Mouse (Mus musculus) R1 (cell line): ENCODE data around the gene Cep131.

Experiments
- DNase-seq: peaks from one replicate; pipeline ENCODE4 v3.0.0-alpha.2; 2018; ENCODE audit warnings: low read depth, low spot score

Gene Cep131

GRCm38 (mm10) chr11:120052274-120052673 is 34.4 kb downstream of the Cep131 start:
- DNase-seq: no peak

GRCm38 (mm10) chr11:120051124-120051811 is 35.4 kb downstream of the Cep131 start:
- peak; percentile 21 for DNase-seq

GRCm38 (mm10) chr11:120049067-120049466 is 37.6 kb downstream of the Cep131 start:
- DNase-seq: no peak

- DNase-seq: peak; percentile 31
These were observed 38.4 kb downstream of the Cep131 start for GRCm38 (mm10) chr11:120048252-120048556.

DNA sequence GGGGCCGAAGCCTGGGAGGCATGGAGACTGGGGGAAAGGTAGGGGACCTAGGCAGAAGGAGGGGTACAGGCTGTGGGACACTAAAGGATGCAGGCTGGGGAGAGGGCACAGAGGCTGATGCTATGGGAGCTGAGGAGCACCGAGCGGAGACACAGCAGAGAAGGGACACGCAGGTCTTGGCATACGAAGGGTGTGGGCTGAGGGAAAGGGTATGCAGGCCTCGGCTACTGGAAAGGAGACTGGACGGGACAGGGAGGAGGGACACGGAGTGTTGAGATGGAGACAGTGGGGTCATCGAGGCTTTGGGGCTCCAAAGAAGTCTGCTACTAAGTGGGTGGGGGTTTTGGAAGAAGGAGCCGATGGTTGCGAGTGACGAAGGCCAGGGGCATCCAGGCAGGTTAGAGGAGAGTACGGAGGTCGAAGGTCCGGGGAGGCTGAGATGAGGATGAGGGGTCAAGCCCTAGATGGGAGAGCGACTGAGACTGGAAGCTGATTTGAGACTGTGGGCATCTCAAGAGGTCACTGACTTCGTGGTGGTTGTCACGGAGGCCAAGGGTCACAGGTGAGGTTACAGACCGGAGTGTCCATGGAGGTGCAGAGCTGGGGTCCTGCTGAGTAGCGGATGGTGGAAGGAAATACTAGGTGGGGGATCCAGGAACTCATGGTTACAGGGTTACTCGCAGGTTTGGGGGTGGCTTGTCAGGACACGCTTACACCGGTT is 38.9 kb downstream of the Cep131 start:
- DNase-seq: no peak

DNA sequence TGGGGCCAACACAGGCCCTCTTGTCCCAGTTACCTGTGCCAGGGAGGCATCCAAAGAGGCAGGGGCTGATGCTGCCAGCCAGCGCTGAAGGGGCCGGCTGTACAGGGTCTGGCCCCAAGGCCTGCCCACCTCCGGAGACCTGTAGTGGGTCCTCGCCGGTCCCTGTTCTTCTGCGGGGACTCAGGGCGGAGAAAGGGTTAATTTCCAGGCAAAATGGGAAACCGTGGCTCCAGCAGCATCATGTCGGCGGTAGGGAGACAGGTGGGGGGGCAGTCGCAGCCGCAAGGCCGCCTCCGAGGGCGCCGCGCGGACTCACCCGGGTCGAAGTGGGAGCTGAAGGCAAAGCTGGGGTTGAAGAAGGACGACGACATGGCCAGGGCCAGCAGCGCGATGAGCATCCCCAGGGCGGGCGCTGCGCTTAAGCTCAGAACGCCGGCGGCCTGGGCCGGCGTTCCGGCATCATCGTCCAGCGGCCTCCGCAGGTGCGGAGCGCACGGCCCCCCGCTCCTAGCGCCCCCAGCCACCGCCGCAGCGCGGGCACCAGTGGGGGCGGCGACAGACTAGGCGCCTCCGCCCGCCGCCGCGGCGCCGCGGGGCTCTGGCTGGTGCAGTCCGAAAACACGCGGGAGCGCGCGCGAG is 40.0 kb downstream of the Cep131 start, which contains the start of gene Aatk:
Gene Aatk, minus strand, starts transcription at position 615 of the 639 bp plus-strand sequence.
- DNase-seq: peak; percentile 23

- DNase-seq: no peak
These were observed 40.6 kb downstream of the Cep131 start for GRCm38 (mm10) chr11:120045839-120046552.

DNA sequence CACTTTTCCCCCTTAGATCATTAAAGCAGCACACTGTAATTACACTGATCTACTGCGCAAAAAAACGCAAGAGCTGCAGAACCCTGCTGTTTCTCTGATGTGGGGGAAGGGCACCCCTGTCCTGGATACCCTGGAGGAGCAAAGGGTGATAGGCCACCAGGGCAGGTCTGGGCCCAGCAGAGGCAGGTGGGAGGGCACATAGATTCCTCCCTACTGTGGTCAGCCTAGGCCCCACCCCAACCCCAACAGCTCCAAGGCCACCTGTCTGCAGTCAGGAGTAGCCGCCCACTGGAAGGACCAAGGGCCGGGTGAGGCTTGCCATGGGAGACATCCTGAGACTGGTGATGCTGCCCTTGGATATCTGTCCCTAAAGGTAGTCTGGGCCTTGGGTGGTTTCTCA is 41.3 kb downstream of the Cep131 start:
- no peak for DNase-seq

DNA sequence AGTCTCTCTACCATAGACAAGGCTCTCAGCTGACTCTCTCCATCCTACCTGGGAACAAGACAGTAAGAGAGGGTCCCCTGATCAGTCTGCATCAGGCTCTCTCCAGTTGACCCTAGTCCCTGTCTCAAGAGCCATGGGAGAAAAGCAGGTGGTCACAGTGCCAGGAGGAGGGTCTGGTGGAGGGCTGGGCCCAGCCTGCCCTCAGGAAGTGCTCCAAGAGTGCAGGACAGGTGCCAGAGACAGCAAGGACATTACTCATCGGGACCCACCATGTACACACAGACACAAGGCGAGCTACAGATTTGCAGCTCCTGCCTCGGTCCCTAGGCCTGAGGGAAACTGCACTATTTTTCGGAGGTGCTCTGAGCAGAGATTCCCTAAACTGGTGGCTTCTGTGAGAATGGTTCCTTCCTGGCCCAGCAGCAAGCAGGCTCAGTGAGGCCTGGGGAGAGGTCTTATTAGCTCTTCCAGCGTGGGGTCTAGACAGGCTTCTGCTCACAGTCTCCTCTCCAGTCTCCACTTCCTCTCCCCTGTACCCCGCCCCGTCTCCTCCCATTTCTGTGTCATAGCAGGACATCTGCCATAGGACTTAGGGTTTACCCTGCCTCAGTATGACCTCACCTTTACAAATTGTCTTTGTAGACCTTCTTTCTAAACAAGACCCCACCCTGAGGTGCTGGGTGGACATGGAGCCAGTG is 44.3 kb downstream of the Cep131 start:
- DNase-seq: no peak

GRCm38 (mm10) chr11:120041191-120042123 is 45.2 kb downstream of the Cep131 start:
- DNase-seq: no peak

GRCm38 (mm10) chr11:120040440-120040839 is 46.2 kb downstream of the Cep131 start:
- DNase-seq: no peak

DNA sequence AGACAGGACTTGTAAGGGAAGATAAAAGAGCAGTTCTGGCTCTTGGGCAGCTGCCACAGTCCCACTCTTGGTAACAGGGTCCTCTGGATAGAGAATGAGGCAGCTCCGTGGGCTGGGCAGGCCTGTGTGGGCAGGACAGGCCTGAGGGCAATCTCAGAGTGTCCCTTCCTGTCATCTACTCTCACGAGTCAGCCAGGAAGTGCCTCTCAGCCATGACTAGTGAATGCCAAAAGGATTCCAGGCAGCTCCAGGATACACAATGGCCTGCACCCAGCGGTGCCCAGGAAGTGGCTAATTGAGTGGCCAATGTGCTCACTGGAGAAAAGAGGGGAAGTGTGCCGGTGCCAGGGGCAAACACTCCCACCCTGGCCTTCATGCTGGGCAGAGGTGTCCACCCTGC is 47.0 kb downstream of the Cep131 start:
- DNase-seq: no peak

DNA sequence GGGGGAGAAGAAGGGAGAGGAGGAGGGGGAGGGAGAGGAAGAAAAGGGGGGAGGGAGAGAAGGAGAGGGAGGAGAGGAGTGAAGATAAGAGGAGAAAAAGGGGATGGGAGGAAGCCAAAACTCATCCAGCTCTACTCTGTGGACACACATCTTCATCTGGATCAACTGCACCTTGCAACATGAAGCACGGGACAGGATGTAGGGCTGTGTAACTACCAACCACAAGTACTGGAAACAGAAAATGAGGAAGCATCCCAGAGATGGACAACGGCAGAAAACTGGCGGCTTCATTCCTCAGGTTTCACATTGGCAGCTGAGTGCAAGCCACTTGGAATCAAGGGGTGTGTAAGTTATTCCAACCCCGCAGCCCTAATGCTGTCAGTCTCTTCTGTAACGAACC is 51.9 kb downstream of the Cep131 start:
- no peak for DNase-seq

DNA sequence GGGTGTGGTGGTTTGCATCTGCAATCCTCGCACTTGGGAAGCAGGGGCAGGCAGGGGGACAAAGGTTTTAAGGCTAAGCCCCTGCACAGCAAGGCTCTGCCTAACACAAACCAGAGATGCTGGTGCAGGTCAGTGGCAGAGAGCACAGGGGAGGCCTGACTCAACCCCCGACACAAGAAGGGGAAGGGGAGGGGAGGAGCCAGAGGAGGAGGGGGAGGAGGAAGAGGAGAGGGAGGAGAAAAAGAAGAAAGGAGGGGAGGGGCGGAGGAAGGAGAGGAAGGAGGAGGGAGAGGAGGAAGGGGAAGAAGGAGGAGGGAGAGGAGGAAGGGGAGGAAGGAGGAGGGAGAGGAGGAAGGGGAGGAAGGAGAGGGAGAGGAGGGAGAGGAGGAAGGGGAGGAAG is 52.3 kb downstream of the Cep131 start:
- DNase-seq: peak; percentile 55

GRCm38 (mm10) chr11:120033473-120033872 is 53.2 kb downstream of the Cep131 start:
- no peak for DNase-seq

- no peak for DNase-seq
These were observed 54.6 kb downstream of the Cep131 start for GRCm38 (mm10) chr11:120032052-120032451.

GRCm38 (mm10) chr11:120030145-120030901 is 56.3 kb downstream of the Cep131 start:
- peak; percentile 50 for DNase-seq

DNA sequence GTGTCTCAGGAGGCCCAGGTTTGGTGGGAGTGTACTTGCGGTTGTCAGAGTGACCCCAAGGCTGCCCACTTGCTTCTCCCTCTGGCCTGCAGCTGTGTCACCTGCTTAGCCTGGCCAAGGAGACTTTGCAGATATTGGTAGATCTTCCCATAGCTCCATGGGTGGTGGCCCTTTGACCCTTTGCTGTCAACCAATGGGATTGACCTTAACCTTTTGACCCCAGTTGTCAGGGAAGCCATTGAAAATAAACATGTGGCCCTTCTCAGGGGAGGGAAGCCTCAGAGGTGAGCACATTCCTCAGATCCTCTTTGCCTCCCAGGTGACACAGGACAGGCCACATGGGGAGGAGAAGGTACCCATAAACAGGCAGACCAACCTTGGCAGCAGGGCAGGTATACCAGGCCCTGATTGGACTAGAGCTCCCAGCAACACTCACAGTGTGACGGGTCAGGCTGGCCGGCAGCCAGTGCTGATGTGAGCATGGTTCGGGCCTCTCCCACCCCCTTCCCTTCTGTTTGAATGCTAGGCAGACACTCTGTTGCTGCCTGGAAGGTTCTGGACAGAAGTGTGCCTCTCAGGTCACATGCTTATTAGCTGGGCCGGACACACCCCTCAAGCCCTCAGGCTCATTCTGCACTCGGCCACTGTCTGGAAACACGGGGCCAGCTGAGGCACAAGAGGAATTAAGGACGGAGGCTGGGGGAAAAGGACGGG is 57.0 kb downstream of the Cep131 start:
- DNase-seq: peak; percentile 66
